Mouse (Mus musculus) myocyte (in vitro differentiated cells): ENCODE measurements around the gene Arhgap28. TPM values are rescaled to one million over a fixed set of nuclear protein-coding genes. Genes with fewer than 3 reads are reported as not detected.

ENCODE experiments used
- H3K27me3 ChIP-seq: one replicate; pipeline ENCODE4 v1.6.1; 2011; ENCODE audit not compliant: control insufficient read depth, insufficient read depth, insufficient read length
- H3K36me3 ChIP-seq: one replicate; pipeline ENCODE4 v1.6.1; 2011; ENCODE audit not compliant: control insufficient read depth, insufficient read depth
- H3K4me2 ChIP-seq: one replicate; pipeline ENCODE4 v1.6.1; 2011; ENCODE audit warnings: low read depth, control low read depth
- H3K4me3 ChIP-seq: one replicate; pipeline ENCODE4 v1.5.1; 2011; ENCODE audit warnings: mild to moderate bottlenecking, control low read depth, moderate library complexity
- H3K79me2 ChIP-seq: one replicate; pipeline ENCODE4 v1.6.1; 2011; ENCODE audit not compliant: control insufficient read depth, insufficient read depth
- H3ac ChIP-seq: one replicate; pipeline ENCODE4 v1.6.1; 2011; ENCODE audit not compliant: control insufficient read depth, insufficient read length
- CEBPB ChIP-seq: IDR thresholded peaks from 2 replicates; pipeline ENCODE4 v1.6.1; 2011; ENCODE audit warnings: mild to moderate bottlenecking, moderate library complexity; ENCODE audit not compliant: poor library complexity, insufficient read depth, severe bottlenecking
- E2F4 ChIP-seq: IDR thresholded peaks from one replicate; pipeline ENCODE4 v1.6.1; 2011; ENCODE audit warnings: mild to moderate bottlenecking, control low read depth, moderate library complexity; ENCODE audit not compliant: insufficient read depth
- MAX ChIP-seq: IDR thresholded peaks from one replicate; pipeline ENCODE4 v1.6.1; 2011; ENCODE audit warnings: low read depth, mild to moderate bottlenecking, control low read depth
- MYOD1 ChIP-seq, 3 experiments: IDR thresholded peaks; one replicate each; pipeline ENCODE4 v1.6.1; 2011; ENCODE audit warnings: control low read depth in 2 of 3, low read depth in 2 of 3, mild to moderate bottlenecking in 2 of 3, moderate library complexity in 1 of 3; ENCODE audit not compliant: insufficient read length in 2 of 3, control insufficient read depth in 1 of 3
- MYOG ChIP-seq, 3 experiments: IDR thresholded peaks; one replicate each; pipeline ENCODE4 v1.6.1; 2011; ENCODE audit warnings: control low read depth in 2 of 3, low read depth in 2 of 3, mild to moderate bottlenecking in 2 of 3; ENCODE audit not compliant: insufficient read length in 2 of 3, control insufficient read depth in 1 of 3, insufficient read depth in 1 of 3
- POLR2A ChIP-seq: IDR thresholded peaks from one replicate; pipeline ENCODE4 v1.6.1; 2011; ENCODE audit warnings: low read depth, mild to moderate bottlenecking, control low read depth, moderate library complexity; ENCODE audit not compliant: insufficient read length
- POLR2AphosphoS2 ChIP-seq: IDR thresholded peaks from one replicate; pipeline ENCODE4 v1.6.1; 2011; ENCODE audit warnings: low read depth, control low read depth; ENCODE audit not compliant: insufficient read length
- REST ChIP-seq: IDR thresholded peaks from one replicate; pipeline ENCODE4 v1.6.1; 2011; ENCODE audit warnings: mild to moderate bottlenecking, control low read depth, moderate library complexity; ENCODE audit not compliant: insufficient read depth, insufficient read length
- SRF ChIP-seq: IDR thresholded peaks from one replicate; pipeline ENCODE4 v1.6.1; 2011; ENCODE audit warnings: low read depth; ENCODE audit not compliant: control insufficient read depth, insufficient read length
- TCF12 ChIP-seq: IDR thresholded peaks from one replicate; pipeline ENCODE4 v1.6.1; 2011; ENCODE audit warnings: mild to moderate bottlenecking, control low read depth; ENCODE audit not compliant: poor library complexity, insufficient read depth, severe bottlenecking
- TCF3 ChIP-seq: IDR thresholded peaks from one replicate; pipeline ENCODE4 v1.6.1; 2011; ENCODE audit warnings: low read depth, control low read depth; ENCODE audit not compliant: insufficient read length
- USF1 ChIP-seq: IDR thresholded peaks from one replicate; pipeline ENCODE4 v1.6.1; 2011; ENCODE audit warnings: low read depth, mild to moderate bottlenecking, control low read depth, moderate library complexity
- polyA plus RNA-seq: library from polyadenylated mRNA; unstranded; fragments of >200 nt; fragmentation: generic; extraction: Trizol; gene quantifications from one replicate; pipeline ENCODE4 v1.2.1, GENCODE M21; 2012; ENCODE audit warnings: missing spikeins

The Arhgap28 gene
- polyA plus RNA-seq, 1 experiment: 19.8 TPM

DNA sequence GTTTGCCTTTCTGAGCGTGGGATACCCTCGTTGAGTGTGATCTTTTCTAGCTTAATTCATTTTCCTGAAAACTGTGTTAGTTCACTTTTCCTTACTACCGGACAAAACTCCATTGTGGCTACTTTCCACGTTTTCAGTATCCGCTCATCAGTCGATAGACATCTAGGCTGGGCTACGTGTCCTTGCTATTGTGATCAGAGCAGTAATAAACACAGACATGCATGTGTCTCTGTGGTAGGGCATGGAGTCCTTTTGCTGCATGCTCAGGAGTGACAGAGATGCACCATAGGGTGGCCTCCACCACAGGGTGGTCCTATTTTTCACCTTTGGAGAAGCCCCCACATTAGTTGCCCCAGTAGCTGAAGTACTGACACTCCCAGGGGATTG is 7.2 kb downstream of the Arhgap28 start:
- Histone ChIP-seq H3K79me2 (peaks cover 52% of the 10 kb centered on the region), H3K4me3 (no peak overlapping the region), H3ac (no peak overlapping the region), H3K4me2 (peak overlapping the region; percentile 59), H3K27me3 (no peaks in the 10 kb centered on the region), H3K36me3 (peaks cover under 1% of the 10 kb centered on the region)
- TF ChIP-seq POLR2A (no peak), POLR2AphosphoS2 (no peak), TCF3 (no peak), USF1 (no peak), E2F4 (no peak), CEBPB (no peak), SRF (no peak), MYOD1 (IDR thresholded peaks at IDR 0.05; ENCODE audit: control insufficient read depth in 1 of 3, insufficient read length in 2 of 3, low read depth in 2 of 3) (no peak), MAX (no peak), REST (no peak), MYOG (IDR thresholded peaks at IDR 0.05; ENCODE audit: control insufficient read depth in 1 of 3, insufficient read depth in 1 of 3, insufficient read length in 2 of 3, low read depth in 2 of 3) (no peak), TCF12 (no peak)

- Histone ChIP-seq H3K79me2 (peaks cover 47% of the 10 kb centered on the region), H3ac (no peak overlapping the region), H3K4me3 (no peak overlapping the region), H3K4me2 (peak overlapping the region; percentile 59), H3K36me3 (peaks cover 5% of the 10 kb centered on the region), H3K27me3 (no peaks in the 10 kb centered on the region)
- TF ChIP-seq USF1 (peak; percentile 58), E2F4 (no peak), SRF (no peak), CEBPB (no peak), MAX (no peak), POLR2AphosphoS2 (no peak), TCF12 (peak; percentile 77), TCF3 (no peak), REST (no peak), MYOG (IDR thresholded peaks at IDR 0.05; ENCODE audit: control insufficient read depth in 1 of 3, insufficient read depth in 1 of 3, insufficient read length in 2 of 3, low read depth in 2 of 3) (peak in 2 of 3 experiments; percentile 7 to 82), MYOD1 (IDR thresholded peaks at IDR 0.05; ENCODE audit: control insufficient read depth in 1 of 3, insufficient read length in 2 of 3, low read depth in 2 of 3) (peak; percentile 83 to 89 (median 84))
Measured at GRCm38 (mm10) chr17:67996097-67996768, 7.7 kb downstream of the Arhgap28 start.

GRCm38 (mm10) chr17:67995277-67995819 is 8.6 kb downstream of the Arhgap28 start:
- Histone ChIP-seq H3K79me2 (peaks cover 41% of the 10 kb centered on the region), H3K4me2 (peak overlapping the region; percentile 59), H3K27me3 (no peaks in the 10 kb centered on the region), H3K4me3 (no peak overlapping the region), H3ac (no peak overlapping the region), H3K36me3 (peaks cover 5% of the 10 kb centered on the region)
- TF ChIP-seq MYOG (IDR thresholded peaks at IDR 0.05; ENCODE audit: control insufficient read depth in 1 of 3, insufficient read depth in 1 of 3, insufficient read length in 2 of 3, low read depth in 2 of 3): no peak
- TF ChIP-seq POLR2AphosphoS2: no peak
- no peak for TF ChIP-seq USF1
- no peak for TF ChIP-seq TCF3
- no peak for TF ChIP-seq TCF12

DNA sequence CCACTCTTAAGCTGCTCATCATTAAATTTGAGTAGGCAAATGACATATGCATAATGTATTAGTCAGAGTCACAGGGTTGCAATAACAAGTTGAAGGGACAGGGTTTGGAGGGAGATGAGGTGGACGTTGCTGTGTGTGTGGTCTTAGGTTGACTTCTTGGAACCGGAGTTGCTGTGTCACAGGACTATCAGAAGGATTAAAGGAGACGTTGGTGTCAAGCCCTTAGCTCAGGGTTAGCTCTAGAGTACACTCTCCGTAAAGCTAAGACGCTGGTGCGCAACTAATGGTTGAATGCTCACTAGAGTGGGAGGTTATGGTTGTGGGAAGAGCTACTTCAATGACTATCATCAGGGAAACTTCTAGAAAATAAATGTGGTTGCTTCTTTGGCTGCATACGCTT is 9.1 kb downstream of the Arhgap28 start:
- TF ChIP-seq POLR2AphosphoS2 (no peak), CEBPB (no peak), TCF12 (no peak), REST (no peak), TCF3 (no peak), SRF (no peak), MYOD1 (IDR thresholded peaks at IDR 0.05; ENCODE audit: control insufficient read depth in 1 of 3, insufficient read length in 2 of 3, low read depth in 2 of 3) (no peak), USF1 (no peak), E2F4 (no peak), MYOG (IDR thresholded peaks at IDR 0.05; ENCODE audit: control insufficient read depth in 1 of 3, insufficient read depth in 1 of 3, insufficient read length in 2 of 3, low read depth in 2 of 3) (no peak), POLR2A (no peak), MAX (no peak)
- Histone ChIP-seq H3K36me3 (peaks cover 5% of the 10 kb centered on the region), H3K4me3 (no peak overlapping the region), H3K27me3 (no peaks in the 10 kb centered on the region), H3ac (no peak overlapping the region), H3K79me2 (peaks cover 43% of the 10 kb centered on the region), H3K4me2 (peak overlapping the region; percentile 59)
